Mouse (Mus musculus): Measurements from ENCODE around the gene Msrb3. TPM values are rescaled to one million over a fixed set of nuclear protein-coding genes. Genes with fewer than 3 reads are reported as not detected.

Msrb3 gene
- total and polyA plus RNA-seq, 3 experiments = 0.15 TPM; not detected in 1

- TF ChIP-seq ZNF384 (IDR thresholded peaks at IDR 0.05; ENCODE audit: low read depth, low read length) (no peak), POLR2AphosphoS5 (IDR thresholded peaks at IDR 0.05; ENCODE audit: borderline replicate concordance, low read depth, low read length) (no peak), MXI1 (IDR thresholded peaks at IDR 0.05; ENCODE audit: low read depth, low read length) (no peak), USF1 (IDR thresholded peaks at IDR 0.05; ENCODE audit: low read depth, low read length) (no peak), ZKSCAN1 (IDR thresholded peaks at IDR 0.05; ENCODE audit: low read depth, low read length) (no peak), NRF1 (IDR thresholded peaks at IDR 0.05; ENCODE audit: insufficient read depth, low read depth, low read length, poor library complexity, severe bottlenecking) (no peak), POLR2AphosphoS2 (IDR thresholded peaks at IDR 0.05; ENCODE audit: low read length) (no peak), CHD1 (IDR thresholded peaks at IDR 0.05; ENCODE audit: low read depth, low read length) (no peak), RAD21 (IDR thresholded peaks at IDR 0.05; ENCODE audit: low read depth, low read length) (no peak), E2F4 (IDR thresholded peaks at IDR 0.05; ENCODE audit: borderline replicate concordance, low read depth, low read length) (no peak), MAZ (IDR thresholded peaks at IDR 0.05; ENCODE audit: low read depth, low read length) (no peak)
- Histone ChIP-seq H3K27ac (ENCODE audit: control insufficient read depth, low read depth, low read length) (no peak overlapping the region), H3K36me3 (ENCODE audit: control insufficient read depth in 1 of 2, insufficient read depth in 2 of 2, low read length in 2 of 2) (no peaks in the 10 kb centered on the region), H3K4me1 (ENCODE audit: control insufficient read depth in 1 of 2, insufficient read depth in 2 of 2, low read length in 2 of 2) (no peaks in the 10 kb centered on the region), H3K9ac (ENCODE audit: control insufficient read depth, low read depth, low read length, poor library complexity, severe bottlenecking) (no peak overlapping the region), H3K4me3 (ENCODE audit: control insufficient read depth in 1 of 2, insufficient read depth in 1 of 2, low read depth in 2 of 2, low read length in 2 of 2) (no peak overlapping the region), H3K79me2 (ENCODE audit: control insufficient read depth, insufficient read depth, low read length, poor library complexity) (no peaks in the 10 kb centered on the region), H3K27me3 (ENCODE audit: control insufficient read depth in 1 of 2, insufficient read depth in 2 of 2, low read length in 2 of 2) (peaks cover 0 to 1% of the 10 kb centered on the region in 2 experiments), H3K9me3 (replicated peaks; ENCODE audit: insufficient read depth, low read length) (no peaks in the 10 kb centered on the region)
- DNase-seq (ENCODE audit: low read depth, low spot score) = no peak
These were observed 45.1 kb downstream of the Msrb3 start for GRCm38 (mm10) chr10:120853816-120854215.

- TF ChIP-seq TAL1 (IDR thresholded peaks at IDR 0.05; ENCODE audit: low read length) (no peak), NELFE (IDR thresholded peaks at IDR 0.05; ENCODE audit: low read depth, low read length) (no peak), CHD2 (IDR thresholded peaks at IDR 0.05; ENCODE audit: low read length) (no peak), SIN3A (IDR thresholded peaks at IDR 0.05; ENCODE audit: low read length) (no peak), ZMIZ1 (IDR thresholded peaks at IDR 0.05; ENCODE audit: low read depth, low read length) (no peak), HCFC1 (IDR thresholded peaks at IDR 0.05; ENCODE audit: low read depth, low read length) (no peak), CTCF (IDR thresholded peaks at IDR 0.05 in 2 of 3, conservative IDR thresholded peaks at IDR 0.05 in 1 of 3; ENCODE audit: control insufficient read depth in 1 of 3, insufficient read depth in 1 of 3, low read depth in 2 of 3, low read length in 3 of 3, poor library complexity in 1 of 3, severe bottlenecking in 1 of 3) (no peak), UBTF (IDR thresholded peaks at IDR 0.05; ENCODE audit: borderline replicate concordance, insufficient read depth, low read depth, low read length) (no peak)
- no peak overlapping the region for H3K27ac ChIP-seq (ENCODE audit: control insufficient read depth, low read depth, low read length)
- H3K36me3 ChIP-seq (ENCODE audit: control insufficient read depth in 1 of 2, insufficient read depth in 2 of 2, low read length in 2 of 2) = no peaks in the 10 kb centered on the region
- peaks cover 0 to 1% of the 10 kb centered on the region in 2 experiments for H3K27me3 ChIP-seq (ENCODE audit: control insufficient read depth in 1 of 2, insufficient read depth in 2 of 2, low read length in 2 of 2)
- H3K9me3 ChIP-seq (replicated peaks; ENCODE audit: insufficient read depth, low read length) = no peaks in the 10 kb centered on the region
- no peaks in the 10 kb centered on the region for H3K79me2 ChIP-seq (ENCODE audit: control insufficient read depth, insufficient read depth, low read length, poor library complexity)
- DNase-seq (ENCODE audit: low read depth, low spot score) = no peak
- H3K9ac ChIP-seq (ENCODE audit: control insufficient read depth, low read depth, low read length, poor library complexity, severe bottlenecking) = no peak overlapping the region
- H3K4me3 ChIP-seq (ENCODE audit: control insufficient read depth in 1 of 2, insufficient read depth in 1 of 2, low read depth in 2 of 2, low read length in 2 of 2) = no peak overlapping the region
- no peaks in the 10 kb centered on the region for H3K4me1 ChIP-seq (ENCODE audit: control insufficient read depth in 1 of 2, insufficient read depth in 2 of 2, low read length in 2 of 2)
These were observed 47.6 kb downstream of the Msrb3 start for GRCm38 (mm10) chr10:120851196-120851781.

Data from MEL (cell line).